Mouse (Mus musculus) lung, embryonic 16.5 days (tissue): ENCODE data around the gene Bad. TPM values are rescaled to one million over a fixed set of nuclear protein-coding genes. Genes with fewer than 3 reads are reported as not detected.
A peak's percentile ranks its signal among the peaks of the same experiment; 100 is the strongest.

Source experiments
- ATAC-seq: fragments of 200-750 bp; cut with Nextera tagmentation; 2 replicates; pipeline ENCODE4 v1.8.0; 2017; ENCODE audit warnings: low read depth, mild to moderate bottlenecking, moderate library complexity
- H3K27ac ChIP-seq: fragments of 300-500 bp; sonication (generic); 2 replicates; pipeline ENCODE4 v1.5.1; 2014; ENCODE audit warnings: mild to moderate bottlenecking, control low read depth, low read length
- H3K27me3 ChIP-seq: fragments of 300-500 bp; sonication (generic); 2 replicates; pipeline ENCODE4 v1.6.1; 2014; ENCODE audit warnings: low read depth, low read length, mixed read lengths; ENCODE audit not compliant: control insufficient read depth, insufficient read depth
- H3K36me3 ChIP-seq: fragments of 300-500 bp; sonication (generic); 2 replicates; pipeline ENCODE4 v1.6.1; 2014; ENCODE audit warnings: low read length; ENCODE audit not compliant: control insufficient read depth, insufficient read depth
- H3K4me1 ChIP-seq: fragments of 300-500 bp; sonication (generic); replicated peaks from 2 replicates; pipeline ENCODE4 v1.6.1; 2014; ENCODE audit warnings: low read length, mixed read lengths; ENCODE audit not compliant: control insufficient read depth, insufficient read depth
- H3K4me2 ChIP-seq: fragments of 300-500 bp; sonication (generic); 2 replicates; pipeline ENCODE4 v1.6.1; 2014; ENCODE audit warnings: low read depth, low read length, control low read depth
- H3K4me3 ChIP-seq: fragments of 300-500 bp; sonication (generic); 2 replicates; pipeline ENCODE4 v1.5.1; 2014; ENCODE audit warnings: mild to moderate bottlenecking, low read length, control low read depth
- H3K9ac ChIP-seq: fragments of 300-500 bp; sonication (generic); 2 replicates; pipeline ENCODE4 v1.6.1; 2014; ENCODE audit warnings: low read length, control low read depth
- H3K9me3 ChIP-seq: fragments of 300-500 bp; sonication (generic); 2 replicates; pipeline ENCODE4 v1.6.1; 2016; ENCODE audit warnings: low read length; ENCODE audit not compliant: control insufficient read depth
- WGBS: fragments of 180-500 bp; shearing (Covaris S2); extraction: QIAGEN DNeasy Blood & Tissue Kit; methylation state at CpG from one replicate; pipeline ENCODE4 v1.1.7; 2014; 5-methylcytosine and 5-hydroxymethylcytosine counted together
- polyA plus RNA-seq: library from polyadenylated mRNA; unstranded; fragments of >200 nt; fragmentation: Nextera tagmentation; extraction: Ambion mirVana; gene quantifications from 2 replicates; pipeline ENCODE4 v1.2.1, GENCODE M21; 2015

Gene Bad
- polyA plus RNA-seq, 1 experiment from 2014 or later, result 82.5 TPM

GRCm38 (mm10) chr19:6969665-6970381 lies 28.2 kb downstream of the Bad start:
- Histone ChIP-seq H3K9me3 (no peaks in the 10 kb centered on the region), H3K27ac (0 out of 2 replicates have a peak overlapping the region, but pooled peaks have one; percentile 43), H3K9ac (peak overlapping the region; percentile 87), H3K36me3 (peaks cover 13% of the 10 kb centered on the region), H3K4me3 (peak overlapping the region; percentile 77), H3K4me1 (peaks cover 24% of the 10 kb centered on the region), H3K27me3 (no peaks in the 10 kb centered on the region), H3K4me2 (peak overlapping the region; percentile 79)
- ATAC-seq, result peak; percentile 82
- 1% methylated on average over 52 of the region's 55 CpGs for WGBS

- no peak overlapping the region; the same call in 1 of the 2 replicates for H3K4me3 ChIP-seq
- no peak overlapping the region; the same call in 1 of the 2 replicates for H3K27ac ChIP-seq
- H3K4me1 ChIP-seq, result peaks cover 24% of the 10 kb centered on the region
- WGBS, result 21% methylated on average over 11 of the region's 11 CpGs
- H3K9me3 ChIP-seq, result no peaks in the 10 kb centered on the region
- peak overlapping the region; percentile 55 for H3K9ac ChIP-seq
- ATAC-seq, result no peak
- H3K36me3 ChIP-seq, result peaks cover 8% of the 10 kb centered on the region
- no peaks in the 10 kb centered on the region for H3K27me3 ChIP-seq
- H3K4me2 ChIP-seq, result peak overlapping the region; percentile 79
Measured at GRCm38 (mm10) chr19:6970460-6971085, 28.9 kb downstream of the Bad start.

- Histone ChIP-seq H3K4me2 (no peak overlapping the region), H3K36me3 (no peaks in the 10 kb centered on the region), H3K27ac (no peak overlapping the region), H3K4me3 (no peak overlapping the region), H3K27me3 (no peaks in the 10 kb centered on the region), H3K9ac (no peak overlapping the region), H3K4me1 (peaks cover 34% of the 10 kb centered on the region), H3K9me3 (no peaks in the 10 kb centered on the region)
- 33% methylated on average over 6 of the region's 6 CpGs for WGBS
- ATAC-seq, result no peak
Measured at GRCm38 (mm10) chr19:6971644-6972043, 30.0 kb downstream of the Bad start.

- no peak for ATAC-seq
- Histone ChIP-seq H3K4me2 (no peak overlapping the region), H3K36me3 (peaks cover 2% of the 10 kb centered on the region), H3K9me3 (no peaks in the 10 kb centered on the region), H3K4me1 (peaks cover 39% of the 10 kb centered on the region), H3K9ac (no peak overlapping the region), H3K4me3 (no peak overlapping the region), H3K27ac (no peak overlapping the region), H3K27me3 (no peaks in the 10 kb centered on the region)
- WGBS, result 76% methylated on average over 13 of the region's 13 CpGs
Measured at GRCm38 (mm10) chr19:6972247-6972917, 30.7 kb downstream of the Bad start.

DNA sequence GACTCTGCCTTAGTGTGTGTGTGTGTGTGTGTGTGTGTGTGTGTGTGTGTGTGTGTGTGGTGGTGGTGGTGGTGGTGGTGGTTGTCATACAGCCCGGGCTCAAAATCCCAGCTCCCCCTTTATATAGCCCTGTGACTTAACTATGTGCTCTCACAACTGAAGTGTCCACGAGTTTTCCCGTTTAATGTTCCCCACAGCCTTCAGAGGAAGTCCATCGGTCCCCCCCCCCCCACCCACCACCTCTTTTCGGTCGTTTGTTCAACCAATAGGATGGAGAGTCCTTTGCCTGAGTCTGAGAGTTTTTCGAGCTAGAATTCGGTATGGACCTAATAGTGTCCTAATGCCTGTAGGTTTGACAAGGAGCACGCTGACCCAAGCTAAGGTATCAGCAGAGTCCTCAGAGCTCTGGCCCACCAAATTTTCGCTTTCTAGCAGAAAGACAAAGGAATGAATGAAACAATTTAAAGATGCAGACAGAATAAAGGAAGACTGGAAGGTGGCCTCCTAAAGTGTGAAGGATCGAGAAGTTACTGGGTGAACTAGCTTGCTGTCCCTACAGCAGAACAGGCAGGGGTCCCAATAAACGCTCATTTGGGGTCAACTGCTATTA lies 32.0 kb downstream of the Bad start:
- Histone ChIP-seq H3K9me3 (no peaks in the 10 kb centered on the region), H3K9ac (peak overlapping the region; percentile 78), H3K27me3 (no peaks in the 10 kb centered on the region), H3K36me3 (peaks cover 7% of the 10 kb centered on the region), H3K27ac (peak overlapping the region; percentile 34; the same call in 1 of the 2 replicates), H3K4me1 (peaks cover 40% of the 10 kb centered on the region), H3K4me2 (peak overlapping the region; percentile 90), H3K4me3 (peak overlapping the region; percentile 73)
- no peak for ATAC-seq
- WGBS, result 29% methylated on average over 12 of the region's 12 CpGs

GRCm38 (mm10) chr19:6974211-6975205 lies 32.8 kb downstream of the Bad start, which contains the start of gene Ppp1r14b:
Ppp1r14b (plus strand) TSS chr19:6974968.
- WGBS, result 1% methylated on average over 52 of the region's 84 CpGs
- peaks cover 7% of the 10 kb centered on the region for H3K36me3 ChIP-seq
- peak within 1 kb of the TSS; percentile 92 for H3K27ac ChIP-seq
- H3K9me3 ChIP-seq, result no peaks in the 10 kb centered on the region
- peak within 1 kb of the TSS; percentile 90 for H3K4me2 ChIP-seq
- no peaks in the 10 kb centered on the region for H3K27me3 ChIP-seq
- H3K4me3 ChIP-seq, result peak within 1 kb of the TSS; percentile 73
- H3K4me1 ChIP-seq, result peaks cover 45% of the 10 kb centered on the region
- peak; percentile 74 for ATAC-seq
- peak within 1 kb of the TSS; percentile 78 for H3K9ac ChIP-seq

DNA sequence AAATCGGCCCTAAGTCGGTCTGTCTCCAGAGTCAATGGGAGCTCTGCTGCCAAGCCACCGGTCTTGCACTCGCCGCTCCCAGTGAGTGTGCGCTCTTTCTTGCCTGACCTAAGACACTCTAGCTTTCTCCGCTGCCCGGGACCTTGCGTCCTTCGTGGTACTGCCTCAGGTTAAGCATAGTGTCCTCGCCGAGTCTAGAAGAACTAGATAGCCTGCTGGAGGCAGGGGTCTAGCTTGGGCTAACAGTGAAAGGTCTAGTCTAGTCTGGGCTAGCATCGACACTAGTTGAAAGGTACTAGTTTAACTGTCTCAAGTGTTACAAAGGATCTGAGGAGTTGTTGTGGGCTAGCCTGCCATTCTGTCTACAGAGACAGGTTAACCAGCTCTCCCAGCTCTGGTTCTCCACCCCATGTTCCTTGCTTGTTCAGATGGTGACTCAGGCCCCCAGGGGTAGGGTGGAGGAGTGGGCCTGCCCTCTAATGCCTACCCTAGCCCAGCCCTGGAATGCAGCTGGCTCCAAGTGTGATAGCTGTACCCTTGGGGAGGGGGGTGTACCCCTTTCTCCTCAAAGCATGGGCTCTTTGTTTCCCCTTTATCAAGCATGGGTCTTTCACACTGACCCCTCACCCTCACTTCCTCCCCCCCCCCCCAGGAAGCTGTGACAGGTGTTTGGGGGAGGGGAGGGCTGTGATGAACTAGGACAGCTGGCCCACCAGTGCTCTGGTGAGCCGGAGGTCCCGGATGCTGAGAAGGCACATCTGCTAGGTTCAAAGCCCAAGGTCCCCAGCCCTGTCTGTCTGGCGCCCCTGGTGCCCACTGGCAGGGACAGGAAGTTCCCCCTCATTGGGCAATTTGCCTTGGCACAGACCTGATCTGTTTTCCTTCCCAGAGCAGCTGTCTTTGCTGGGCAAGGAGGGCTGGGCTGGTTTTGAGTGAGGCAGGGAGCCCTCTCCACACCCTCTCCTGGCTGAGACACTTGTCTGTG lies 34.2 kb downstream of the Bad start, which contains the start of gene Plcb3:
Plcb3 (minus strand) TSS at position 934 of the 985 bp plus-strand sequence.
- ATAC-seq, result no peak
- H3K4me1 ChIP-seq, result peaks cover 33% of the 10 kb centered on the region
- peaks cover 7% of the 10 kb centered on the region for H3K36me3 ChIP-seq
- no peaks in the 10 kb centered on the region for H3K9me3 ChIP-seq
- no peaks in the 10 kb centered on the region for H3K27me3 ChIP-seq
- peak within 1 kb of the TSS; percentile 92 for H3K27ac ChIP-seq
- peak within 1 kb of the TSS; percentile 73 for H3K4me3 ChIP-seq
- H3K9ac ChIP-seq, result peak within 1 kb of the TSS; percentile 78
- H3K4me2 ChIP-seq, result peak within 1 kb of the TSS; percentile 90
- 0% methylated on average over 16 of the region's 16 CpGs for WGBS
